Mouse (Mus musculus) myocyte (in vitro differentiated cells): ENCODE measurements around the gene Zscan12.

Source experiments
- CEBPB ChIP-seq: IDR thresholded peaks from 2 replicates; pipeline ENCODE4 v1.6.1; 2011; ENCODE audit warnings: mild to moderate bottlenecking, moderate library complexity; ENCODE audit not compliant: poor library complexity, insufficient read depth, severe bottlenecking
- MAX ChIP-seq: IDR thresholded peaks from one replicate; pipeline ENCODE4 v1.6.1; 2011; ENCODE audit warnings: low read depth, mild to moderate bottlenecking, control low read depth
- MYOD1 ChIP-seq, 3 experiments: IDR thresholded peaks; one replicate each; pipeline ENCODE4 v1.6.1; 2011; ENCODE audit warnings: control low read depth in 2 of 3, low read depth in 2 of 3, mild to moderate bottlenecking in 2 of 3, moderate library complexity in 1 of 3; ENCODE audit not compliant: insufficient read length in 2 of 3, control insufficient read depth in 1 of 3
- MYOG ChIP-seq, 3 experiments: IDR thresholded peaks; one replicate each; pipeline ENCODE4 v1.6.1; 2011; ENCODE audit warnings: control low read depth in 2 of 3, low read depth in 2 of 3, mild to moderate bottlenecking in 2 of 3; ENCODE audit not compliant: insufficient read length in 2 of 3, control insufficient read depth in 1 of 3, insufficient read depth in 1 of 3
- POLR2A ChIP-seq: IDR thresholded peaks from one replicate; pipeline ENCODE4 v1.6.1; 2011; ENCODE audit warnings: low read depth, mild to moderate bottlenecking, control low read depth, moderate library complexity; ENCODE audit not compliant: insufficient read length
- POLR2AphosphoS2 ChIP-seq: IDR thresholded peaks from one replicate; pipeline ENCODE4 v1.6.1; 2011; ENCODE audit warnings: low read depth, control low read depth; ENCODE audit not compliant: insufficient read length
- TCF12 ChIP-seq: IDR thresholded peaks from one replicate; pipeline ENCODE4 v1.6.1; 2011; ENCODE audit warnings: mild to moderate bottlenecking, control low read depth; ENCODE audit not compliant: poor library complexity, insufficient read depth, severe bottlenecking
- USF1 ChIP-seq: IDR thresholded peaks from one replicate; pipeline ENCODE4 v1.6.1; 2011; ENCODE audit warnings: low read depth, mild to moderate bottlenecking, control low read depth, moderate library complexity

GRCm38 (mm10) chr13:21397486-21397885 is 34.9 kb downstream of the Zscan12 start:
- TF ChIP-seq POLR2A: no peak
- TF ChIP-seq MAX: no peak
- TF ChIP-seq USF1: no peak
- no peak for TF ChIP-seq MYOD1 (IDR thresholded peaks at IDR 0.05; ENCODE audit: control insufficient read depth in 1 of 3, insufficient read length in 2 of 3, low read depth in 2 of 3)
- no peak for TF ChIP-seq CEBPB
- no peak for TF ChIP-seq MYOG (IDR thresholded peaks at IDR 0.05; ENCODE audit: control insufficient read depth in 1 of 3, insufficient read depth in 1 of 3, insufficient read length in 2 of 3, low read depth in 2 of 3)
- TF ChIP-seq TCF12: no peak
- TF ChIP-seq POLR2AphosphoS2: no peak
